28 mouse cellular contexts compared by ENCODE assay signal in genomic region chr1:82415641-82416040, GRCm38 (mm10).
"Had no signal": no experiment of that assay in that cellular context is flagged by ENCODE, and none has a peak within 500 bp of the region (broad histone marks: within the 10 kb centered on the region; RNA-seq: fewer than 3 reads in every experiment).

No protein-coding gene starts in this region.

- ATAC-seq: forebrain, embryonic 13.5 days; forebrain, embryonic 14.5 days; forebrain, embryonic 15.5 days; forebrain, embryonic 16.5 days; forebrain, postnatal 0 days had no signal

- H3K4me2 ChIP-seq: embryonic facial prominence, embryonic 12.5 days; embryonic facial prominence, embryonic 13.5 days; embryonic facial prominence, embryonic 15.5 days; forebrain, embryonic 12.5 days; forebrain, embryonic 13.5 days; forebrain, embryonic 15.5 days had no signal

- H3K36me3 ChIP-seq: embryonic facial prominence, embryonic 10.5 days; embryonic facial prominence, embryonic 12.5 days; embryonic facial prominence, embryonic 13.5 days; embryonic facial prominence, embryonic 15.5 days; forebrain, embryonic 10.5 days; forebrain, embryonic 12.5 days; forebrain, embryonic 15.5 days had no signal

- H3K27ac ChIP-seq: embryonic facial prominence, embryonic 10.5 days; embryonic facial prominence, embryonic 12.5 days; embryonic facial prominence, embryonic 13.5 days; embryonic facial prominence, embryonic 15.5 days; forebrain, embryonic 10.5 days; forebrain, embryonic 12.5 days; forebrain, embryonic 13.5 days; forebrain, embryonic 15.5 days; gastrocnemius, adult 2 months; heart, adult 2 months had no signal

- H3K27me3 ChIP-seq: embryonic facial prominence, embryonic 12.5 days; embryonic facial prominence, embryonic 13.5 days; embryonic facial prominence, embryonic 15.5 days; forebrain, embryonic 12.5 days; forebrain, embryonic 13.5 days; forebrain, embryonic 15.5 days had no signal

- H3K9ac ChIP-seq: embryonic facial prominence, embryonic 12.5 days; embryonic facial prominence, embryonic 13.5 days; embryonic facial prominence, embryonic 15.5 days; forebrain, embryonic 12.5 days; forebrain, embryonic 13.5 days; forebrain, embryonic 15.5 days; forebrain, postnatal 0 days had no signal

- H3K4me1 ChIP-seq: embryonic facial prominence, embryonic 15.5 days had no signal

- H3K9me3 ChIP-seq: embryonic facial prominence, embryonic 10.5 days; embryonic facial prominence, embryonic 12.5 days; embryonic facial prominence, embryonic 13.5 days; embryonic facial prominence, embryonic 15.5 days; forebrain, embryonic 10.5 days; forebrain, embryonic 12.5 days; forebrain, embryonic 13.5 days; forebrain, embryonic 15.5 days had no signal

- H3K4me3 ChIP-seq: embryonic facial prominence, embryonic 10.5 days; embryonic facial prominence, embryonic 12.5 days; embryonic facial prominence, embryonic 13.5 days; embryonic facial prominence, embryonic 15.5 days; erythroblast, embryonic 14.5 days; forebrain, embryonic 10.5 days; forebrain, embryonic 12.5 days; forebrain, embryonic 13.5 days; forebrain, embryonic 15.5 days; gastrocnemius, adult 2 months; heart, adult 2 months had no signal

- DNase-seq: cerebellum, adult 2 months; cerebellum, adult 8-10 months; cerebellum, adult 9-10 months; cerebellum, adult 9-11 months; cerebellum, postnatal 10 days; cerebellum, postnatal 14 days; cerebellum, postnatal 25 days; cerebellum, postnatal 36 days; embryo, embryonic 11 days; forebrain, postnatal 0 days; gastrocnemius, adult 2 months; gastrocnemius, postnatal 10 days; gastrocnemius, postnatal 14 days; gastrocnemius, postnatal 25 days; gastrocnemius, postnatal 36 days; heart, adult 18-20 months; heart, adult 2 months had no signal
